Mouse (Mus musculus): ENCODE results near the gene Brinp1. TPM values are rescaled to one million over a fixed set of nuclear protein-coding genes. Genes with fewer than 3 reads are reported as not detected.

Brinp1 gene
- 0.08 and 0.13 TPM in 2 replicates for polyA plus RNA-seq (2012; rRNA removed)

GRCm38 (mm10) chr4:68954322-68954901 is at the start of gene Brinp1:
Gene Brinp1 (minus strand): TSS chr4:68954397.

